17 mouse cellular contexts compared by ENCODE assay signal in genomic region chr8:74936656-74937055, GRCm38 (mm10).
"Had no signal": no experiment of that assay in that cellular context is flagged by ENCODE, and none has a peak within 500 bp of the region (broad histone marks: within the 10 kb centered on the region; RNA-seq: fewer than 3 reads in every experiment).

No protein-coding gene starts in this region.

- H3K4me2 ChIP-seq: liver, embryonic 13.5 days; midbrain, embryonic 12.5 days; midbrain, embryonic 15.5 days; neural tube, embryonic 12.5 days; neural tube, embryonic 15.5 days; stomach, embryonic 15.5 days had no signal

- H3K9ac ChIP-seq: liver, embryonic 13.5 days; midbrain, embryonic 12.5 days; midbrain, embryonic 15.5 days; neural tube, embryonic 12.5 days; neural tube, embryonic 15.5 days; stomach, embryonic 15.5 days had no signal

- DNase-seq: layer of hippocampus, postnatal 36 days; liver, embryonic 13.5 days; lung, adult 2 months; lung, postnatal 14 days; retina, postnatal 1 day; right cerebral cortex, postnatal 25 days; spleen, adult 18-20 months; thymus, postnatal 25 days had no signal

- H3K4me1 ChIP-seq: liver, embryonic 13.5 days; midbrain, embryonic 15.5 days; stomach, embryonic 15.5 days had no signal

- H3K9me3 ChIP-seq: liver, embryonic 13.5 days; midbrain, embryonic 12.5 days; midbrain, embryonic 15.5 days; neural tube, embryonic 12.5 days; neural tube, embryonic 15.5 days; stomach, embryonic 15.5 days had no signal

- H3K27me3 ChIP-seq: liver, embryonic 13.5 days; midbrain, embryonic 12.5 days; midbrain, embryonic 15.5 days; neural tube, embryonic 12.5 days; neural tube, embryonic 15.5 days; stomach, embryonic 15.5 days had no signal

- ATAC-seq: intestine, postnatal 0 days; midbrain, embryonic 15.5 days had no signal

- H3K27ac ChIP-seq: layer of hippocampus, adult 2 months; left cerebral cortex, adult 2 months; liver, embryonic 13.5 days; macrophage; midbrain, embryonic 12.5 days; midbrain, embryonic 15.5 days; neural tube, embryonic 12.5 days; neural tube, embryonic 15.5 days; stomach, embryonic 15.5 days had no signal

- H3K4me3 ChIP-seq: layer of hippocampus, adult 2 months; left cerebral cortex, adult 2 months; liver, embryonic 13.5 days; midbrain, embryonic 12.5 days; midbrain, embryonic 15.5 days; neural tube, embryonic 12.5 days; neural tube, embryonic 15.5 days; stomach, embryonic 15.5 days had no signal

- H3K36me3 ChIP-seq: liver, embryonic 13.5 days; midbrain, embryonic 12.5 days; midbrain, embryonic 15.5 days; neural tube, embryonic 12.5 days; neural tube, embryonic 15.5 days; stomach, embryonic 15.5 days had no signal
